Mouse (Mus musculus): Measurements from ENCODE around the gene Il1rapl2.

GRCm38 (mm10) chrX:138838381-138838780 is 1268.0 kb downstream of the Il1rapl2 start:
- TF ChIP-seq POLR2A (IDR thresholded peaks at IDR 0.05; ENCODE audit: borderline replicate concordance, low read depth, low read length) (no peak), CTCF (IDR thresholded peaks at IDR 0.05; ENCODE audit: low read depth, low read length) (no peak)
